Mouse (Mus musculus): ENCODE measurements at regions not wholly inside any gene's neighbourhood (a gene's known extent, or its start where the extent isn't known, plus 50 kb on each side); places are given as distances from the start of the nearest gene placed in this dataset.

DNA sequence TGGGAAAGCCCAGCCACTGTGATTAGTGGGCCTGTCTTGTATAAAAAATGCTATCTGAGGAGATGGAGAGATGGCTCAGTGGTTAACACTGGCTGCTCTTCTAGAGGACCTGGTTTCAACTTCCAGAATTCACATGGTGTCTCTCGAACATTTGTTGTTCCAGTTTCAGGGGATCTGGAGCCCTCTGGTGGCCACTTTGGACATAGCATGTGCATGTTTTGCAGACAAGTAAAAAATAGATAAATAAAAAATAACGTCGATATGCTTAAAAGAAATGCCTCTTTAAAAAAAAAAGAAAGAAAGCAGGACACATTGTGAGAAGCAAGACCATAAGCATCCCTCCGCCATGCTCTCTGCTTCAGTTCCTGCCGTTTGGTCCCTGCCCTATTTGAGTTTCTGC, 978.1 kb downstream of the Gm10330 start:
- peak; percentile 20 for DNase-seq
